Mouse (Mus musculus) adipose tissue, adult 10 weeks (tissue): Measurements from ENCODE around the gene Nxph4. TPM values are rescaled to one million over a fixed set of nuclear protein-coding genes. Genes with fewer than 3 reads are reported as not detected.

ENCODE experiments used
- polyA plus RNA-seq: library from polyadenylated mRNA; stranded (reverse); fragments of 350-450 nt; fragmentation: Illumina TruSeq; extraction: RNeasy Lipid Tissue Mini Kit (QIAGEN cat#74804); gene quantifications from one replicate; pipeline ENCODE4 v1.2.3, GENCODE M21; 2014; ENCODE audit warnings: low read depth, low replicate concordance

Nxph4 gene
- 23.4 TPM for polyA plus RNA-seq

GRCm38 (mm10) chr10:127534036-127534928 lies at the start of gene Nxph4:
TSS of gene Nxph4 (minus strand) at chr10:127534559.

GRCm38 (mm10) chr10:127522088-127522581 lies 12.2 kb downstream of the Nxph4 start, which contains the start of gene Shmt2:
TSS of gene Shmt2 (minus strand) at chr10:127522444.

GRCm38 (mm10) chr10:127514764-127515163 lies 19.6 kb downstream of the Nxph4 start, which contains the start of gene Ndufa4l2:
TSS of gene Ndufa4l2 (plus strand) at chr10:127514967.

GRCm38 (mm10) chr10:127500894-127501893 lies 33.2 kb downstream of the Nxph4 start, which contains the start of gene Stac3:
TSS of gene Stac3 (plus strand) at chr10:127501686.

Other genes starting within 250 kb of the Nxph4 start
- 36.5 TPM for gene Mbd6, start 245.5 kb downstream of the Nxph4 start, polyA plus RNA-seq
- gene Mars, start 222.8 kb downstream of the Nxph4 start, polyA plus RNA-seq, result 41.3 TPM
- gene Arhgap9, start 212.6 kb downstream of the Nxph4 start, polyA plus RNA-seq, result 9.8 TPM
- 9.5 TPM for gene Gli1, start 192.6 kb downstream of the Nxph4 start, polyA plus RNA-seq
- not detected for gene Inhbe, start 180.1 kb downstream of the Nxph4 start, polyA plus RNA-seq
- gene Inhbc, start 164.1 kb downstream of the Nxph4 start, polyA plus RNA-seq, result not detected
- 70.1 TPM for gene R3hdm2, start 154.2 kb downstream of the Nxph4 start, polyA plus RNA-seq
- 2.2 TPM for gene Stac3, start 32.9 kb downstream of the Nxph4 start, polyA plus RNA-seq
- gene Ndufa4l2, start 19.6 kb downstream of the Nxph4 start, polyA plus RNA-seq, result 10.1 TPM
- gene Shmt2, start 12.1 kb downstream of the Nxph4 start, polyA plus RNA-seq, result 75.6 TPM
- 188 TPM for gene Lrp1, start 86.6 kb upstream of the Nxph4 start, polyA plus RNA-seq
- 62.2 TPM for gene Stat6, start 108.4 kb upstream of the Nxph4 start, polyA plus RNA-seq
- 9.3 TPM for gene Nemp1, start 132.3 kb upstream of the Nxph4 start, polyA plus RNA-seq
- 29.3 TPM for gene Nab2, start 134.0 kb upstream of the Nxph4 start, polyA plus RNA-seq
- gene Myo1a, start 170.6 kb upstream of the Nxph4 start, polyA plus RNA-seq, result 0.57 TPM
- 2.5 TPM for gene Tac2, start 189.9 kb upstream of the Nxph4 start, polyA plus RNA-seq
- 8.4 TPM for gene Zbtb39, start 205.0 kb upstream of the Nxph4 start, polyA plus RNA-seq
- gene Gpr182, start 217.2 kb upstream of the Nxph4 start, polyA plus RNA-seq, result 2.6 TPM
- gene Rdh1, start 225.2 kb upstream of the Nxph4 start, polyA plus RNA-seq, result 1.0 TPM
- 1.6 TPM for gene Rdh16f1, start 225.2 kb upstream of the Nxph4 start, polyA plus RNA-seq
- not detected for gene Rdh9, start 241.8 kb upstream of the Nxph4 start, polyA plus RNA-seq